Mouse (Mus musculus) frontal cortex, postnatal 14 days (tissue): ENCODE results near the gene Ocrl.
A peak's percentile ranks its signal among the peaks of the same experiment; 100 is the strongest.

Experiments
- DNase-seq, 2 experiments: peaks; one replicate each; pipeline ENCODE4 v3.0.0; 2022; ENCODE audit warnings: low spot score in 2 of 2

The Ocrl gene

GRCm38 (mm10) chrX:47977078-47977477, 64.9 kb downstream of the Ocrl start:
- no peak for DNase-seq

GRCm38 (mm10) chrX:47985000-47985619, 72.9 kb downstream of the Ocrl start:
- peak; percentile 44 for DNase-seq

- DNase-seq: no peak
Measured at GRCm38 (mm10) chrX:47988024-47988423, 75.8 kb downstream of the Ocrl start.

GRCm38 (mm10) chrX:47992606-47993005, 80.4 kb downstream of the Ocrl start:
- peak; percentile 17 to 75 for DNase-seq

GRCm38 (mm10) chrX:47998412-47998811, 86.2 kb downstream of the Ocrl start:
- DNase-seq: no peak

GRCm38 (mm10) chrX:48001151-48001550, 89.0 kb downstream of the Ocrl start:
- no peak for DNase-seq

GRCm38 (mm10) chrX:48004786-48005185, 92.6 kb downstream of the Ocrl start:
- DNase-seq: no peak

GRCm38 (mm10) chrX:48006062-48006461, 93.9 kb downstream of the Ocrl start:
- DNase-seq: no peak

GRCm38 (mm10) chrX:48011656-48012055, 99.5 kb downstream of the Ocrl start:
- no peak for DNase-seq
